Mouse (Mus musculus) limb, embryonic 15.5 days (tissue): ENCODE measurements around the gene Cd40. TPM values are rescaled to one million over a fixed set of nuclear protein-coding genes. Genes with fewer than 3 reads are reported as not detected.
A peak's percentile ranks its signal among the peaks of the same experiment; 100 is the strongest.

ENCODE experiments used
- ATAC-seq: fragments of 200-750 bp; cut with Nextera tagmentation; 2 replicates; pipeline ENCODE4 v1.8.0; 2017; ENCODE audit warnings: low read depth, moderate TSS enrichment; ENCODE audit not compliant: insufficient number of reproducible peaks, low FRiP score, low TSS enrichment
- H3K27ac ChIP-seq: fragments of 300-500 bp; sonication (generic); 2 replicates; pipeline ENCODE4 v1.5.1; 2015; ENCODE audit warnings: moderate library complexity, mild to moderate bottlenecking, inconsistent platforms
- H3K27me3 ChIP-seq: fragments of 300-500 bp; sonication (generic); 2 replicates; pipeline ENCODE4 v1.6.1; 2015; ENCODE audit warnings: inconsistent platforms
- H3K36me3 ChIP-seq: fragments of 300-500 bp; sonication (generic); 2 replicates; pipeline ENCODE4 v1.6.1; 2015; ENCODE audit warnings: inconsistent platforms
- H3K4me1 ChIP-seq: fragments of 300-500 bp; sonication (generic); 2 replicates; pipeline ENCODE4 v1.6.1; 2015; ENCODE audit warnings: inconsistent platforms
- H3K4me2 ChIP-seq: fragments of 300-500 bp; sonication (generic); 2 replicates; pipeline ENCODE4 v1.6.1; 2015; ENCODE audit warnings: mild to moderate bottlenecking, inconsistent platforms
- H3K4me3 ChIP-seq: fragments of 300-500 bp; sonication (generic); 2 replicates; pipeline ENCODE4 v1.5.1; 2015; ENCODE audit warnings: mild to moderate bottlenecking, inconsistent platforms
- H3K9ac ChIP-seq: fragments of 300-500 bp; sonication (generic); 2 replicates; pipeline ENCODE4 v1.6.1; 2015; ENCODE audit warnings: inconsistent platforms
- H3K9me3 ChIP-seq: fragments of 300-500 bp; sonication (generic); 2 replicates; pipeline ENCODE4 v1.6.1; 2016; ENCODE audit warnings: inconsistent platforms
- WGBS: fragments of 180-500 bp; shearing (Covaris S2); methylation state at CpG from one replicate; pipeline ENCODE4 v1.1.7; 2015; 5-methylcytosine and 5-hydroxymethylcytosine counted together
- polyA plus RNA-seq: library from polyadenylated mRNA; unstranded; fragments of >200 nt; fragmentation: Nextera tagmentation; extraction: Ambion mirVana; gene quantifications from 2 replicates; pipeline ENCODE4 v1.2.1, GENCODE M21; 2015

The Cd40 gene
- polyA plus RNA-seq, 1 experiment from 2014 or later, result 7.5 TPM

- no peaks in the 10 kb centered on the region for H3K9me3 ChIP-seq
- peak within 1 kb of the TSS; percentile 95 for H3K4me3 ChIP-seq
- H3K4me2 ChIP-seq, result peak within 1 kb of the TSS; percentile 83
- H3K36me3 ChIP-seq, result no peaks in the 10 kb centered on the region
- no peaks in the 10 kb centered on the region for H3K27me3 ChIP-seq
- peak; percentile 94 for ATAC-seq
- peaks cover 20% of the 10 kb centered on the region for H3K4me1 ChIP-seq
- peak within 1 kb of the TSS; percentile 98 for H3K9ac ChIP-seq
- peak within 1 kb of the TSS; percentile 85 for H3K27ac ChIP-seq
- under 1% methylated on average over 107 of the region's 111 CpGs for WGBS
Measured at GRCm38 (mm10) chr2:165034131-165035057, 21.0 kb upstream of the Cd40 start, which contains the start of gene Ncoa5. Gene Ncoa5 (minus strand): TSS chr2:165034867.

- no peak for ATAC-seq
- Histone ChIP-seq H3K9ac (peak overlapping the region; percentile 18; the same call in 1 of the 2 replicates), H3K4me3 (peak overlapping the region; percentile 95), H3K27me3 (no peaks in the 10 kb centered on the region), H3K4me1 (peaks cover 20% of the 10 kb centered on the region), H3K27ac (peak overlapping the region; percentile 64), H3K4me2 (peak overlapping the region; percentile 83), H3K9me3 (no peaks in the 10 kb centered on the region), H3K36me3 (no peaks in the 10 kb centered on the region)
- 31% methylated on average over 5 of the region's 5 CpGs for WGBS
Measured at GRCm38 (mm10) chr2:165035058-165035431, 20.4 kb upstream of the Cd40 start.

- H3K4me1 ChIP-seq, result peaks cover 19% of the 10 kb centered on the region
- no peak overlapping the region for H3K27ac ChIP-seq
- no peak for ATAC-seq
- no peaks in the 10 kb centered on the region for H3K27me3 ChIP-seq
- H3K36me3 ChIP-seq, result no peaks in the 10 kb centered on the region
- no peak overlapping the region for H3K4me2 ChIP-seq
- H3K9ac ChIP-seq, result no peak overlapping the region
- H3K4me3 ChIP-seq, result no peak overlapping the region
- H3K9me3 ChIP-seq, result no peaks in the 10 kb centered on the region
- 67% methylated on average over 4 of the region's 4 CpGs for WGBS
Measured at GRCm38 (mm10) chr2:165037415-165037814, 18.0 kb upstream of the Cd40 start.

- Histone ChIP-seq H3K27me3 (0 out of 2 replicates have a peak, but pooled peaks cover 9% of the 10 kb centered on the region), H3K27ac (no peak overlapping the region), H3K9ac (no peak overlapping the region), H3K4me1 (no peaks in the 10 kb centered on the region), H3K9me3 (no peaks in the 10 kb centered on the region), H3K4me2 (no peak overlapping the region), H3K4me3 (no peak overlapping the region), H3K36me3 (no peaks in the 10 kb centered on the region)
- 67% methylated on average over 5 of the region's 5 CpGs for WGBS
- no peak for ATAC-seq
Measured at GRCm38 (mm10) chr2:165042126-165042525, 13.3 kb upstream of the Cd40 start.

GRCm38 (mm10) chr2:165043090-165043636 lies 12.3 kb upstream of the Cd40 start:
- 5% methylated on average over 17 of the region's 17 CpGs for WGBS
- Histone ChIP-seq H3K36me3 (no peaks in the 10 kb centered on the region), H3K27me3 (0 out of 2 replicates have a peak, but pooled peaks cover 9% of the 10 kb centered on the region), H3K9me3 (no peaks in the 10 kb centered on the region), H3K4me1 (no peaks in the 10 kb centered on the region), H3K4me3 (no peak overlapping the region), H3K9ac (no peak overlapping the region), H3K4me2 (no peak overlapping the region), H3K27ac (no peak overlapping the region)
- no peak for ATAC-seq

GRCm38 (mm10) chr2:165043729-165044128 lies 11.7 kb upstream of the Cd40 start:
- H3K27me3 ChIP-seq, result 0 out of 2 replicates have a peak, but pooled peaks cover 9% of the 10 kb centered on the region
- no peak overlapping the region for H3K27ac ChIP-seq
- no peak overlapping the region for H3K9ac ChIP-seq
- H3K36me3 ChIP-seq, result no peaks in the 10 kb centered on the region
- no peaks in the 10 kb centered on the region for H3K9me3 ChIP-seq
- ATAC-seq, result no peak
- H3K4me1 ChIP-seq, result no peaks in the 10 kb centered on the region
- WGBS, result 55% methylated on average over 2 of the region's 2 CpGs
- H3K4me2 ChIP-seq, result no peak overlapping the region
- H3K4me3 ChIP-seq, result no peak overlapping the region

GRCm38 (mm10) chr2:165049044-165049443 lies 6.4 kb upstream of the Cd40 start:
- H3K36me3 ChIP-seq, result no peaks in the 10 kb centered on the region
- H3K4me3 ChIP-seq, result no peak overlapping the region
- H3K4me1 ChIP-seq, result no peaks in the 10 kb centered on the region
- no peak for ATAC-seq
- H3K9ac ChIP-seq, result no peak overlapping the region
- H3K27me3 ChIP-seq, result 0 out of 2 replicates have a peak, but pooled peaks cover 4% of the 10 kb centered on the region
- no peaks in the 10 kb centered on the region for H3K9me3 ChIP-seq
- 65% methylated on average over 5 of the region's 5 CpGs for WGBS
- no peak overlapping the region for H3K4me2 ChIP-seq
- H3K27ac ChIP-seq, result no peak overlapping the region

GRCm38 (mm10) chr2:165050826-165051548 lies 4.4 kb upstream of the Cd40 start:
- no peak overlapping the region for H3K9ac ChIP-seq
- H3K4me2 ChIP-seq, result no peak overlapping the region
- H3K4me1 ChIP-seq, result peaks cover 9% of the 10 kb centered on the region
- H3K4me3 ChIP-seq, result no peak overlapping the region
- no peak overlapping the region for H3K27ac ChIP-seq
- no peaks in the 10 kb centered on the region for H3K36me3 ChIP-seq
- H3K27me3 ChIP-seq, result no peaks in the 10 kb centered on the region
- ATAC-seq, result no peak
- H3K9me3 ChIP-seq, result no peaks in the 10 kb centered on the region
- WGBS, result 80% methylated on average over 18 of the region's 18 CpGs

GRCm38 (mm10) chr2:165051566-165051965 lies 3.9 kb upstream of the Cd40 start:
- Histone ChIP-seq H3K27me3 (0 out of 2 replicates have a peak, but pooled peaks cover 3% of the 10 kb centered on the region), H3K9ac (no peak overlapping the region), H3K4me2 (no peak overlapping the region), H3K4me1 (peaks cover 11% of the 10 kb centered on the region), H3K4me3 (no peak overlapping the region), H3K9me3 (no peaks in the 10 kb centered on the region), H3K27ac (no peak overlapping the region), H3K36me3 (no peaks in the 10 kb centered on the region)
- no peak for ATAC-seq
- 45% methylated on average over 11 of the region's 11 CpGs for WGBS

GRCm38 (mm10) chr2:165055905-165056304 lies 478 bp downstream of the Cd40 start:
- H3K4me1 ChIP-seq, result peaks cover 11% of the 10 kb centered on the region
- WGBS, result 2% methylated on average over 7 of the region's 7 CpGs
- H3K36me3 ChIP-seq, result no peaks in the 10 kb centered on the region
- H3K4me2 ChIP-seq, result peak overlapping the region; percentile 45
- H3K4me3 ChIP-seq, result peak overlapping the region; percentile 30
- H3K27ac ChIP-seq, result 0 out of 2 replicates have a peak overlapping the region, but pooled peaks have one; percentile 22
- H3K9ac ChIP-seq, result no peak overlapping the region
- H3K9me3 ChIP-seq, result no peaks in the 10 kb centered on the region
- no peak for ATAC-seq
- 0 out of 2 replicates have a peak, but pooled peaks cover 6% of the 10 kb centered on the region for H3K27me3 ChIP-seq

- Histone ChIP-seq H3K4me1 (peaks cover 11% of the 10 kb centered on the region), H3K27me3 (0 out of 2 replicates have a peak, but pooled peaks cover 6% of the 10 kb centered on the region), H3K4me2 (peak overlapping the region; percentile 45; the same call in 1 of the 2 replicates), H3K9ac (no peak overlapping the region), H3K27ac (no peak overlapping the region), H3K36me3 (no peaks in the 10 kb centered on the region), H3K4me3 (0 out of 2 replicates have a peak overlapping the region, but pooled peaks have one; percentile 30), H3K9me3 (no peaks in the 10 kb centered on the region)
- no peak for ATAC-seq
- WGBS, result 73% methylated on average over 14 of the region's 14 CpGs
Measured at GRCm38 (mm10) chr2:165056377-165057085, 1.1 kb downstream of the Cd40 start.
